Mouse (Mus musculus) liver, embryonic 11.5 days (tissue): ENCODE measurements around the gene Hnrnpf. TPM values are rescaled to one million over a fixed set of nuclear protein-coding genes. Genes with fewer than 3 reads are reported as not detected.
A peak's percentile ranks its signal among the peaks of the same experiment; 100 is the strongest.

Experiments
- ATAC-seq: fragments of 200-750 bp; cut with Nextera tagmentation; replicated peaks from 2 replicates; pipeline ENCODE4 v1.8.0; 2017; ENCODE audit warnings: moderate number of reproducible peaks, mild to moderate bottlenecking, moderate TSS enrichment, moderate library complexity; ENCODE audit not compliant: low FRiP score
- DNase-seq: peaks from one replicate; pipeline ENCODE4 v3.0.0-alpha.2; 2017; ENCODE audit warnings: low spot score
- H3K27ac ChIP-seq: fragments of 300-500 bp; sonication (generic); 2 replicates; pipeline ENCODE4 v1.5.1; 2014; ENCODE audit warnings: mild to moderate bottlenecking, low read depth, low read length, control low read depth
- H3K27me3 ChIP-seq: fragments of 300-500 bp; sonication (generic); replicated peaks from 2 replicates; pipeline ENCODE4 v1.6.1; 2014; ENCODE audit warnings: low read length, mixed read lengths; ENCODE audit not compliant: control insufficient read depth, insufficient read depth
- H3K36me3 ChIP-seq: fragments of 300-500 bp; sonication (generic); 2 replicates; pipeline ENCODE4 v1.6.1; 2014; ENCODE audit warnings: mild to moderate bottlenecking, low read length, moderate library complexity, mixed read lengths; ENCODE audit not compliant: control insufficient read depth, insufficient read depth
- H3K4me1 ChIP-seq: fragments of 300-500 bp; sonication (generic); replicated peaks from 2 replicates; pipeline ENCODE4 v1.6.1; 2014; ENCODE audit warnings: low read length, mixed read lengths; ENCODE audit not compliant: control insufficient read depth, insufficient read depth
- H3K4me2 ChIP-seq: fragments of 300-500 bp; sonication (generic); 2 replicates; pipeline ENCODE4 v1.6.1; 2014; ENCODE audit warnings: mild to moderate bottlenecking, control low read depth, moderate library complexity
- H3K4me3 ChIP-seq: fragments of 300-500 bp; sonication (generic); 2 replicates; pipeline ENCODE4 v1.5.1; 2014; ENCODE audit warnings: low read depth, low read length, control low read depth
- H3K9ac ChIP-seq: fragments of 300-500 bp; sonication (generic); 2 replicates; pipeline ENCODE4 v1.6.1; 2014; ENCODE audit warnings: low read depth, low read length, control low read depth
- H3K9me3 ChIP-seq: fragments of 300-500 bp; sonication (generic); 2 replicates; pipeline ENCODE4 v1.6.1; 2016; ENCODE audit warnings: low read length, inconsistent platforms, mixed read lengths; ENCODE audit not compliant: control insufficient read depth
- WGBS: fragments of 180-500 bp; shearing (Covaris S2); extraction: QIAGEN DNeasy Blood & Tissue Kit; methylation state at CpG from one replicate; pipeline ENCODE4 v1.1.7; 2014; 5-methylcytosine and 5-hydroxymethylcytosine counted together
- polyA plus RNA-seq: library from polyadenylated mRNA; unstranded; fragments of >200 nt; fragmentation: Nextera tagmentation; extraction: Ambion mirVana; gene quantifications from 2 replicates; pipeline ENCODE4 v1.2.1, GENCODE M21; 2014

Gene Hnrnpf
- polyA plus RNA-seq, 1 experiment from 2014 or later, result 960 TPM

GRCm38 (mm10) chr6:117885943-117886342 lies 14.2 kb upstream of the Hnrnpf start:
- Histone ChIP-seq H3K9ac (no peak overlapping the region), H3K36me3 (no peaks in the 10 kb centered on the region), H3K27ac (no peak overlapping the region), H3K27me3 (no peaks in the 10 kb centered on the region), H3K9me3 (no peaks in the 10 kb centered on the region), H3K4me3 (no peak overlapping the region), H3K4me1 (peaks cover 37% of the 10 kb centered on the region), H3K4me2 (no peak overlapping the region)
- WGBS, result 70% methylated on average over 2 of the region's 2 CpGs
- ATAC-seq (no peak), DNase-seq (no peak)

GRCm38 (mm10) chr6:117888032-117888431 lies 12.1 kb upstream of the Hnrnpf start:
- peak overlapping the region; percentile 94 for H3K27ac ChIP-seq
- no peaks in the 10 kb centered on the region for H3K36me3 ChIP-seq
- WGBS, result 17% methylated on average over 1 of the region's 1 CpGs
- H3K4me2 ChIP-seq, result peak overlapping the region; percentile 58
- H3K4me1 ChIP-seq, result peaks cover 34% of the 10 kb centered on the region
- no peaks in the 10 kb centered on the region for H3K9me3 ChIP-seq
- H3K27me3 ChIP-seq, result no peaks in the 10 kb centered on the region
- ATAC-seq (peak; percentile 40), DNase-seq (no peak)
- peak overlapping the region; percentile 66 for H3K9ac ChIP-seq
- H3K4me3 ChIP-seq, result peak overlapping the region; percentile 37

GRCm38 (mm10) chr6:117888642-117889096 lies 11.5 kb upstream of the Hnrnpf start:
- Histone ChIP-seq H3K9me3 (no peaks in the 10 kb centered on the region), H3K4me3 (peak overlapping the region; percentile 37), H3K27me3 (no peaks in the 10 kb centered on the region), H3K4me2 (peak overlapping the region; percentile 63), H3K36me3 (no peaks in the 10 kb centered on the region), H3K9ac (peak overlapping the region; percentile 66), H3K4me1 (peaks cover 34% of the 10 kb centered on the region), H3K27ac (peak overlapping the region; percentile 94)
- 26% methylated on average over 2 of the region's 2 CpGs for WGBS
- DNase-seq (peak; percentile 64), ATAC-seq (peak; percentile 97)

GRCm38 (mm10) chr6:117890257-117890656 lies 9.9 kb upstream of the Hnrnpf start:
- Histone ChIP-seq H3K4me1 (peaks cover 33% of the 10 kb centered on the region), H3K4me2 (no peak overlapping the region), H3K9ac (no peak overlapping the region), H3K9me3 (no peaks in the 10 kb centered on the region), H3K27me3 (no peaks in the 10 kb centered on the region), H3K4me3 (no peak overlapping the region), H3K36me3 (no peaks in the 10 kb centered on the region), H3K27ac (no peak overlapping the region; the same call in 1 of the 2 replicates)
- DNase-seq (no peak), ATAC-seq (no peak)
- 73% methylated on average over 6 of the region's 6 CpGs for WGBS

GRCm38 (mm10) chr6:117891369-117892160 lies 8.6 kb upstream of the Hnrnpf start:
- Histone ChIP-seq H3K27me3 (no peaks in the 10 kb centered on the region), H3K27ac (no peak overlapping the region), H3K4me3 (no peak overlapping the region), H3K9me3 (no peaks in the 10 kb centered on the region), H3K9ac (0 out of 2 replicates have a peak overlapping the region, but pooled peaks have one; percentile 7), H3K4me2 (0 out of 2 replicates have a peak overlapping the region, but pooled peaks have one; percentile 5), H3K36me3 (no peaks in the 10 kb centered on the region), H3K4me1 (peaks cover 33% of the 10 kb centered on the region)
- 55% methylated on average over 14 of the region's 14 CpGs for WGBS
- ATAC-seq (no peak), DNase-seq (no peak)

GRCm38 (mm10) chr6:117892386-117892785 lies 7.7 kb upstream of the Hnrnpf start:
- H3K27ac ChIP-seq, result no peak overlapping the region
- H3K4me1 ChIP-seq, result peaks cover 32% of the 10 kb centered on the region
- no peak overlapping the region for H3K4me2 ChIP-seq
- DNase-seq (no peak), ATAC-seq (no peak)
- H3K9me3 ChIP-seq, result no peaks in the 10 kb centered on the region
- H3K36me3 ChIP-seq, result no peaks in the 10 kb centered on the region
- H3K9ac ChIP-seq, result no peak overlapping the region
- 66% methylated on average over 3 of the region's 3 CpGs for WGBS
- H3K4me3 ChIP-seq, result no peak overlapping the region
- no peaks in the 10 kb centered on the region for H3K27me3 ChIP-seq

GRCm38 (mm10) chr6:117893435-117893834 lies 6.7 kb upstream of the Hnrnpf start:
- H3K27me3 ChIP-seq, result no peaks in the 10 kb centered on the region
- H3K36me3 ChIP-seq, result no peaks in the 10 kb centered on the region
- 82% methylated on average over 2 of the region's 2 CpGs for WGBS
- H3K9ac ChIP-seq, result no peak overlapping the region
- no peak overlapping the region for H3K4me3 ChIP-seq
- H3K4me1 ChIP-seq, result peaks cover 22% of the 10 kb centered on the region
- ATAC-seq, result no peak
- no peak overlapping the region for H3K27ac ChIP-seq
- H3K9me3 ChIP-seq, result no peaks in the 10 kb centered on the region
- no peak overlapping the region for H3K4me2 ChIP-seq
- no peak for DNase-seq

GRCm38 (mm10) chr6:117897800-117898199 lies 2.3 kb upstream of the Hnrnpf start:
- WGBS, result 79% methylated on average over 5 of the region's 5 CpGs
- H3K9ac ChIP-seq, result no peak overlapping the region
- H3K4me3 ChIP-seq, result no peak overlapping the region
- no peaks in the 10 kb centered on the region for H3K27me3 ChIP-seq
- peaks cover 14% of the 10 kb centered on the region for H3K4me1 ChIP-seq
- H3K36me3 ChIP-seq, result no peaks in the 10 kb centered on the region
- ATAC-seq (no peak), DNase-seq (no peak)
- no peak overlapping the region for H3K4me2 ChIP-seq
- H3K9me3 ChIP-seq, result no peaks in the 10 kb centered on the region
- no peak overlapping the region for H3K27ac ChIP-seq
